In genomic region chr7:55809967-55810366, GRCm38 (mm10) we compare ENCODE assay signal across 30 mouse cellular contexts. TPM values are rescaled to one million over a fixed set of nuclear protein-coding genes. Genes with fewer than 3 reads are reported as not detected.
"Had no signal": no experiment of that assay in that cellular context is flagged by ENCODE, and none has a peak within 500 bp of the region (broad histone marks: within the 10 kb centered on the region; RNA-seq: fewer than 3 reads in every experiment).

No protein-coding gene starts in this region.

- H3K27me3 ChIP-seq: embryonic facial prominence, embryonic 12.5 days; embryonic facial prominence, embryonic 13.5 days; embryonic facial prominence, embryonic 15.5 days; forebrain, embryonic 12.5 days; forebrain, embryonic 13.5 days; forebrain, embryonic 15.5 days had no signal

- H3K9me3 ChIP-seq: embryonic facial prominence, embryonic 10.5 days; embryonic facial prominence, embryonic 12.5 days; embryonic facial prominence, embryonic 13.5 days; embryonic facial prominence, embryonic 15.5 days; forebrain, embryonic 10.5 days; forebrain, embryonic 12.5 days; forebrain, embryonic 13.5 days; forebrain, embryonic 15.5 days had no signal

- H3K4me2 ChIP-seq: embryonic facial prominence, embryonic 12.5 days; embryonic facial prominence, embryonic 13.5 days; embryonic facial prominence, embryonic 15.5 days; forebrain, embryonic 12.5 days; forebrain, embryonic 13.5 days; forebrain, embryonic 15.5 days had no signal

- H3K9ac ChIP-seq: embryonic facial prominence, embryonic 12.5 days; embryonic facial prominence, embryonic 13.5 days; embryonic facial prominence, embryonic 15.5 days; forebrain, embryonic 12.5 days; forebrain, embryonic 13.5 days; forebrain, embryonic 15.5 days; forebrain, postnatal 0 days had no signal

- DNase-seq: cerebellum, adult 2 months; cerebellum, adult 8-10 months; cerebellum, adult 9-10 months; cerebellum, adult 9-11 months; cerebellum, postnatal 10 days; cerebellum, postnatal 14 days; cerebellum, postnatal 25 days; cerebellum, postnatal 36 days; embryo, embryonic 11 days; forebrain, postnatal 0 days; gastrocnemius, adult 2 months; gastrocnemius, postnatal 10 days; gastrocnemius, postnatal 14 days; gastrocnemius, postnatal 25 days; gastrocnemius, postnatal 36 days; heart, adult 18-20 months; heart, adult 2 months had no signal

- ATAC-seq: forebrain, embryonic 13.5 days; forebrain, embryonic 14.5 days; forebrain, embryonic 15.5 days; forebrain, embryonic 16.5 days; forebrain, postnatal 0 days had no signal

- H3K4me1 ChIP-seq: embryonic facial prominence, embryonic 10.5 days; embryonic facial prominence, embryonic 12.5 days; embryonic facial prominence, embryonic 13.5 days; embryonic facial prominence, embryonic 15.5 days; forebrain, embryonic 10.5 days; forebrain, embryonic 12.5 days; forebrain, embryonic 13.5 days; forebrain, embryonic 15.5 days had no signal

- H3K27ac ChIP-seq: embryonic facial prominence, embryonic 10.5 days; embryonic facial prominence, embryonic 12.5 days; embryonic facial prominence, embryonic 13.5 days; embryonic facial prominence, embryonic 15.5 days; forebrain, embryonic 10.5 days; forebrain, embryonic 12.5 days; forebrain, embryonic 13.5 days; forebrain, embryonic 15.5 days; gastrocnemius, adult 2 months; heart, adult 2 months had no signal

- H3K4me3 ChIP-seq: embryonic facial prominence, embryonic 10.5 days; embryonic facial prominence, embryonic 12.5 days; embryonic facial prominence, embryonic 13.5 days; embryonic facial prominence, embryonic 15.5 days; erythroblast, embryonic 14.5 days; forebrain, embryonic 10.5 days; forebrain, embryonic 12.5 days; forebrain, embryonic 13.5 days; forebrain, embryonic 15.5 days; gastrocnemius, adult 2 months; heart, adult 2 months had no signal

RNA-seq across cellular contexts. Expression of gene Siglech, which starts 42.0 kb away (rescaled TPM):
- total RNA-seq: gastrocnemius, postnatal 4 days; granulocyte monocyte progenitor cell, adult 5-6 weeks; heart, adult 2 months had no signal
- polyA plus RNA-seq: erythroblast, embryonic 14.5 days had no signal
